Mouse (Mus musculus): Measurements from ENCODE around the gene Amz2.

- TF ChIP-seq CTCF (conservative IDR thresholded peaks at IDR 0.05; ENCODE audit: insufficient read depth, insufficient read length, low read depth, low read length) (no peak), POLR2A (IDR thresholded peaks at IDR 0.05; ENCODE audit: low read depth, low read length) (no peak)
Measured at GRCm38 (mm10) chr11:109414802-109415201, 10.9 kb upstream of the Amz2 start.

All from kidney, adult 2 months (tissue).